19 mouse cellular contexts compared by ENCODE assay signal in genomic region chr10:21454153-21454552, GRCm38 (mm10).
DNase-seq lines count a peak whose midpoint lies in the region; ATAC-seq and TF ChIP-seq lines count a peak whose summit lies in the region.
"Had no signal": no experiment of that assay in that cellular context is flagged by ENCODE, and none has a peak within 500 bp of the region (broad histone marks: within the 10 kb centered on the region; RNA-seq: fewer than 3 reads in every experiment).

No protein-coding gene starts in this region.

- no peak for ATAC-seq in intestine, embryonic 14.5 days (replicated peaks; ENCODE audit: low FRiP score, low TSS enrichment, low read depth)
- no peak for ATAC-seq in intestine, postnatal 0 days
- no peak for ATAC-seq in liver, embryonic 15.5 days (ENCODE audit: insufficient read depth)
- no peak for ATAC-seq in liver, embryonic 12.5 days

- 89% methylated on average over 5 of the region's 5 CpGs for WGBS in intestine, embryonic 14.5 days
- WGBS in intestine, postnatal 0 days, result 87% methylated on average over 5 of the region's 5 CpGs
- WGBS in liver, embryonic 15.5 days (ENCODE audit: insufficient replicate concordance), result 65% methylated on average over 5 of the region's 5 CpGs
- 71% methylated on average over 5 of the region's 5 CpGs for WGBS in liver, embryonic 12.5 days (ENCODE audit: insufficient replicate concordance)

- H3K9me3 ChIP-seq in intestine, embryonic 14.5 days (ENCODE audit: control insufficient read depth, low read length), result no peaks in the 10 kb centered on the region
- no peaks in the 10 kb centered on the region for H3K9me3 ChIP-seq in intestine, postnatal 0 days (ENCODE audit: control insufficient read depth)
- no peaks in the 10 kb centered on the region for H3K9me3 ChIP-seq in liver, embryonic 15.5 days (replicated peaks)
- no peaks in the 10 kb centered on the region for H3K9me3 ChIP-seq in liver, embryonic 12.5 days (replicated peaks)
- peaks cover 8% of the 10 kb centered on the region for H3K9me3 ChIP-seq in E14TG2a.4 (ENCODE audit: low read length)
- H3K9me3 ChIP-seq: embryonic facial prominence, embryonic 15.5 days; forebrain, embryonic 10.5 days had no signal

- DNase-seq in intestine, embryonic 14.5 days (ENCODE audit: low spot score), result peak; percentile 44
- DNase-seq in telencephalon, adult 2 months (ENCODE audit: low read depth, low spot score), result peak; percentile 52
- DNase-seq: adrenal gland, adult 2 months; cerebellum, adult 11 months; cerebellum, adult 8-10 months; cerebellum, postnatal 14 days; embryo, embryonic 11 days; gastrocnemius, adult 2 months; gastrocnemius, postnatal 25 days; heart, postnatal 36 days had no signal

- no peaks in the 10 kb centered on the region for H3K4me1 ChIP-seq in intestine, embryonic 14.5 days (replicated peaks; ENCODE audit: control insufficient read depth, insufficient read depth, low read length)
- no peaks in the 10 kb centered on the region; the same call in 1 of the 2 replicates for H3K4me1 ChIP-seq in intestine, postnatal 0 days (replicated peaks; ENCODE audit: control insufficient read depth, insufficient read depth, low read length)
- H3K4me1 ChIP-seq in liver, embryonic 15.5 days (replicated peaks), result 0 out of 2 replicates have a peak, but pooled peaks cover 4% of the 10 kb centered on the region
- no peaks in the 10 kb centered on the region for H3K4me1 ChIP-seq in liver, embryonic 12.5 days
- peaks cover 38% of the 10 kb centered on the region for H3K4me1 ChIP-seq in E14TG2a.4 (replicated peaks; ENCODE audit: low read depth, low read length)

- H3K27me3 ChIP-seq in intestine, embryonic 14.5 days (replicated peaks; ENCODE audit: control insufficient read depth, insufficient read depth, low read length), result no peaks in the 10 kb centered on the region
- no peaks in the 10 kb centered on the region for H3K27me3 ChIP-seq in intestine, postnatal 0 days (replicated peaks; ENCODE audit: control insufficient read depth, insufficient read depth, low read length)
- H3K27me3 ChIP-seq in liver, embryonic 15.5 days, result no peaks in the 10 kb centered on the region
- no peaks in the 10 kb centered on the region for H3K27me3 ChIP-seq in liver, embryonic 12.5 days (replicated peaks)
- H3K27me3 ChIP-seq in E14TG2a.4 (ENCODE audit: insufficient read depth, low read length), result peaks cover 9% of the 10 kb centered on the region; the same call in 1 of the 2 replicates
- H3K27me3 ChIP-seq: CH12.LX; embryonic facial prominence, embryonic 15.5 days; heart, embryonic 12.5 days had no signal

- TF ChIP-seq CTCF in intestine, postnatal 0 days (IDR thresholded peaks at IDR 0.05; ENCODE audit: low read depth), result no peak
- TF ChIP-seq CTCF in E14TG2a.4 (conservative IDR thresholded peaks at IDR 0.05; ENCODE audit: low read length), result no peak

- H3K4me3 ChIP-seq in intestine, embryonic 14.5 days (ENCODE audit: low read depth, low read length), result no peak overlapping the region
- H3K4me3 ChIP-seq in intestine, postnatal 0 days (ENCODE audit: low read depth, low read length), result no peak overlapping the region
- no peak overlapping the region for H3K4me3 ChIP-seq in liver, embryonic 15.5 days (replicated peaks)
- H3K4me3 ChIP-seq in liver, embryonic 12.5 days, result no peak overlapping the region
- H3K4me3 ChIP-seq in E14TG2a.4 (replicated peaks; ENCODE audit: low read length), result 0 out of 2 replicates have a peak overlapping the region, but pooled peaks have one; percentile 23
- H3K4me3 ChIP-seq: embryonic facial prominence, embryonic 15.5 days; erythroblast, embryonic 14.5 days; forebrain, embryonic 10.5 days; gastrocnemius, adult 2 months; heart, embryonic 12.5 days had no signal

- H3K9ac ChIP-seq in intestine, embryonic 14.5 days (ENCODE audit: low read length), result no peak overlapping the region
- H3K9ac ChIP-seq in intestine, postnatal 0 days (ENCODE audit: low read depth, low read length), result no peak overlapping the region
- H3K9ac ChIP-seq in liver, embryonic 15.5 days, result no peak overlapping the region
- no peak overlapping the region for H3K9ac ChIP-seq in liver, embryonic 12.5 days
- H3K9ac ChIP-seq: embryonic facial prominence, embryonic 15.5 days; heart, embryonic 12.5 days had no signal

- no peak overlapping the region for H3K4me2 ChIP-seq in intestine, embryonic 14.5 days (ENCODE audit: low read length)
- H3K4me2 ChIP-seq in intestine, postnatal 0 days (replicated peaks; ENCODE audit: low read depth), result no peak overlapping the region
- no peak overlapping the region for H3K4me2 ChIP-seq in liver, embryonic 15.5 days
- no peak overlapping the region for H3K4me2 ChIP-seq in liver, embryonic 12.5 days
- H3K4me2 ChIP-seq: embryonic facial prominence, embryonic 15.5 days; heart, embryonic 12.5 days had no signal

- H3K36me3 ChIP-seq in intestine, embryonic 14.5 days (ENCODE audit: control insufficient read depth, insufficient read depth, low read length), result no peaks in the 10 kb centered on the region
- H3K36me3 ChIP-seq in intestine, postnatal 0 days (ENCODE audit: control insufficient read depth, insufficient read depth), result no peaks in the 10 kb centered on the region
- no peaks in the 10 kb centered on the region for H3K36me3 ChIP-seq in liver, embryonic 15.5 days (replicated peaks)
- no peaks in the 10 kb centered on the region for H3K36me3 ChIP-seq in liver, embryonic 12.5 days
- H3K36me3 ChIP-seq in E14TG2a.4 (ENCODE audit: insufficient read depth, low read length), result no peaks in the 10 kb centered on the region
- H3K36me3 ChIP-seq: embryonic facial prominence, embryonic 15.5 days; forebrain, embryonic 10.5 days; heart, embryonic 12.5 days had no signal

- H3K27ac ChIP-seq in intestine, embryonic 14.5 days (ENCODE audit: low read depth), result no peak overlapping the region
- no peak overlapping the region for H3K27ac ChIP-seq in intestine, postnatal 0 days (ENCODE audit: low read depth, low read length)
- peak overlapping the region; percentile 45; the same call in 1 of the 2 replicates for H3K27ac ChIP-seq in liver, embryonic 15.5 days (replicated peaks)
- no peak overlapping the region for H3K27ac ChIP-seq in liver, embryonic 12.5 days
- H3K27ac ChIP-seq: embryonic facial prominence, embryonic 15.5 days; forebrain, embryonic 10.5 days; gastrocnemius, adult 2 months had no signal
